Mouse (Mus musculus) limb, embryonic 15.5 days (tissue): ENCODE results near the gene Parp1. TPM values are rescaled to one million over a fixed set of nuclear protein-coding genes. Genes with fewer than 3 reads are reported as not detected.
A peak's percentile ranks its signal among the peaks of the same experiment; 100 is the strongest.
"Not testable (repeated sequence)": the region's sequence is repeated elsewhere in the genome, so short reads cannot be mapped to it uniquely, and the experiment has no call there.

Experiments
- ATAC-seq: fragments of 200-750 bp; cut with Nextera tagmentation; 2 replicates; pipeline ENCODE4 v1.8.0; 2017; ENCODE audit warnings: low read depth, moderate TSS enrichment; ENCODE audit not compliant: insufficient number of reproducible peaks, low FRiP score, low TSS enrichment
- H3K27ac ChIP-seq: fragments of 300-500 bp; sonication (generic); 2 replicates; pipeline ENCODE4 v1.5.1; 2015; ENCODE audit warnings: moderate library complexity, mild to moderate bottlenecking, inconsistent platforms
- H3K27me3 ChIP-seq: fragments of 300-500 bp; sonication (generic); 2 replicates; pipeline ENCODE4 v1.6.1; 2015; ENCODE audit warnings: inconsistent platforms
- H3K36me3 ChIP-seq: fragments of 300-500 bp; sonication (generic); 2 replicates; pipeline ENCODE4 v1.6.1; 2015; ENCODE audit warnings: inconsistent platforms
- H3K4me1 ChIP-seq: fragments of 300-500 bp; sonication (generic); 2 replicates; pipeline ENCODE4 v1.6.1; 2015; ENCODE audit warnings: inconsistent platforms
- H3K4me2 ChIP-seq: fragments of 300-500 bp; sonication (generic); 2 replicates; pipeline ENCODE4 v1.6.1; 2015; ENCODE audit warnings: mild to moderate bottlenecking, inconsistent platforms
- H3K4me3 ChIP-seq: fragments of 300-500 bp; sonication (generic); 2 replicates; pipeline ENCODE4 v1.5.1; 2015; ENCODE audit warnings: mild to moderate bottlenecking, inconsistent platforms
- H3K9ac ChIP-seq: fragments of 300-500 bp; sonication (generic); 2 replicates; pipeline ENCODE4 v1.6.1; 2015; ENCODE audit warnings: inconsistent platforms
- H3K9me3 ChIP-seq: fragments of 300-500 bp; sonication (generic); 2 replicates; pipeline ENCODE4 v1.6.1; 2016; ENCODE audit warnings: inconsistent platforms
- WGBS: fragments of 180-500 bp; shearing (Covaris S2); methylation state at CpG from one replicate; pipeline ENCODE4 v1.1.7; 2015; 5-methylcytosine and 5-hydroxymethylcytosine counted together
- polyA plus RNA-seq: library from polyadenylated mRNA; unstranded; fragments of >200 nt; fragmentation: Nextera tagmentation; extraction: Ambion mirVana; gene quantifications from 2 replicates; pipeline ENCODE4 v1.2.1, GENCODE M21; 2015

Gene Parp1
- polyA plus RNA-seq, 1 experiment from 2014 or later: 99.9 TPM

- no peak for ATAC-seq
- Histone ChIP-seq H3K36me3 (0 out of 2 replicates have a peak, but pooled peaks cover 3% of the 10 kb centered on the region), H3K27ac (no peak overlapping the region), H3K4me2 (no peak overlapping the region), H3K9ac (no peak overlapping the region), H3K27me3 (no peaks in the 10 kb centered on the region), H3K4me3 (no peak overlapping the region), H3K9me3 (no peaks in the 10 kb centered on the region), H3K4me1 (peaks cover 19% of the 10 kb centered on the region)
- WGBS: 72% methylated on average over 4 of the region's 4 CpGs
Observed at GRCm38 (mm10) chr1:180567761-180568160, 963 bp upstream of the Parp1 start.

DNA sequence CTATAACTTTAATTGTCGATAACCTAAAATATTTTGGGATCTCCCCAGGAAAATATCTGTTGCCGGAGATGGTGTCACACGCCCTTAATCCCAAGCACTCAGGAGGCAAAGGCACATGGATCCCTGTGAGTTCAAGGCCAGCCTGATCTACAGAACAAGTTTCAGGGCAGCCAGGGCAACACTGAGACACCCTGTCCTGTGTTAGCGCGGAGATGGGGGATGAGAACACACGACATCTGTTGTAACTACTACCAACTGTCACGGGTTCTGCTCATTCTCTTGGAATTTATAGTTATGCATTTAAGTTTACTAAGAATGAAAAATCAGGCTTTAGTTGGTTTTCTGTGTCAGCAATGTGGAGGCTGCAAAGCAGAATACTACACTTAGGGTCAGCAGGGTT is 476 bp upstream of the Parp1 start:
- no peaks in the 10 kb centered on the region for H3K27me3 ChIP-seq
- peak overlapping the region; percentile 94 for H3K27ac ChIP-seq
- peaks cover 8% of the 10 kb centered on the region for H3K36me3 ChIP-seq
- H3K4me2 ChIP-seq: peak overlapping the region; percentile 64
- H3K4me3 ChIP-seq: peak overlapping the region; percentile 93
- H3K4me1 ChIP-seq: peaks cover 19% of the 10 kb centered on the region
- 0 out of 2 replicates have a peak overlapping the region, but pooled peaks have one; percentile 18 for H3K9ac ChIP-seq
- ATAC-seq: no peak
- 31% methylated on average over 7 of the region's 7 CpGs for WGBS
- H3K9me3 ChIP-seq: no peaks in the 10 kb centered on the region

DNA sequence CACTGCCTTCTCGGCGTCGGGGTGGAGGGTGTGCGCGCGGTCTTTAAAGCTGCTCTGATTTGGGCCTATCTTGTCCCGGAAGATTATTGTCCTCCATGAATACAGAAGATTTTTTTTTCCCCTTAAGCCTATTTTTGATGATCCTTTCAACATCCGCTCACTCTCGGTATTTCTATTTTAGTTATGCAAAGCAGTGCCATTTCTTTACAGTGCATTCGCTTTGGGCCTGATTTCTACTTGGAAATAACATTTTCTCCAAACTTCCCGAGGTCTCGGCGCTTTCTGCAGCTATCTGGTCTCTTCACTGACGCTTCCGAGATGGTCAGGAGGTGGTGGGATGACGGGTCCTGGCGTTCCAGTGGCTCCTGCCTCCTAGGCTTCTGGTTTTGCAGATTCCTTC is 729 bp downstream of the Parp1 start:
- H3K36me3 ChIP-seq: peaks cover 18% of the 10 kb centered on the region
- H3K4me3 ChIP-seq: peak overlapping the region; percentile 93
- peaks cover 19% of the 10 kb centered on the region for H3K4me1 ChIP-seq
- H3K4me2 ChIP-seq: peak overlapping the region; percentile 64
- no peaks in the 10 kb centered on the region for H3K27me3 ChIP-seq
- H3K27ac ChIP-seq: peak overlapping the region; percentile 94
- peak overlapping the region; percentile 71 for H3K9ac ChIP-seq
- H3K9me3 ChIP-seq: no peaks in the 10 kb centered on the region
- no peak for ATAC-seq
- WGBS: under 1% methylated on average over 17 of the region's 17 CpGs

DNA sequence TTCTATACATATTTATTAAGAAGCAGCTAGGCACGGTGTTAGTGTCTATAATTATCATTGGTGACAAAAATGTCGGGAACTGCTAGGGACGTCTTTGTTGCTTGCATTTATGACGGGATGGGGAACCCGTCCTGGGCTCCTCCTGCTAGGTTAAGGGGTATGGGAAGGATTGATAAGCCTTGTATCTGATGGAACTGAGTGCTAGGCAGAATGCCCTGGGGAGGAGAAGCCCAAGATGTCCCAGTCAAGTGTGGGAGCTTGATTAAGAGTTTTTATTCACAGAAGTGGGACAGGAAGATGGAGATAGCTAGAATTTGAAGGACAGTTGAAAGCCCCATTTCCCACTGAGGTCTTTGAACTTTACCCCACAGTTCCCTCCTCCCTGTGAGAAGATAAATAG is 1.5 kb downstream of the Parp1 start:
- Histone ChIP-seq H3K4me2 (peak overlapping the region; percentile 64), H3K9me3 (no peaks in the 10 kb centered on the region), H3K4me1 (peaks cover 19% of the 10 kb centered on the region), H3K36me3 (peaks cover 18% of the 10 kb centered on the region), H3K4me3 (peak overlapping the region; percentile 93), H3K9ac (0 out of 2 replicates have a peak overlapping the region, but pooled peaks have one; percentile 71), H3K27me3 (no peaks in the 10 kb centered on the region), H3K27ac (no peak overlapping the region)
- WGBS: 12% methylated on average over 5 of the region's 5 CpGs
- ATAC-seq: no peak

DNA sequence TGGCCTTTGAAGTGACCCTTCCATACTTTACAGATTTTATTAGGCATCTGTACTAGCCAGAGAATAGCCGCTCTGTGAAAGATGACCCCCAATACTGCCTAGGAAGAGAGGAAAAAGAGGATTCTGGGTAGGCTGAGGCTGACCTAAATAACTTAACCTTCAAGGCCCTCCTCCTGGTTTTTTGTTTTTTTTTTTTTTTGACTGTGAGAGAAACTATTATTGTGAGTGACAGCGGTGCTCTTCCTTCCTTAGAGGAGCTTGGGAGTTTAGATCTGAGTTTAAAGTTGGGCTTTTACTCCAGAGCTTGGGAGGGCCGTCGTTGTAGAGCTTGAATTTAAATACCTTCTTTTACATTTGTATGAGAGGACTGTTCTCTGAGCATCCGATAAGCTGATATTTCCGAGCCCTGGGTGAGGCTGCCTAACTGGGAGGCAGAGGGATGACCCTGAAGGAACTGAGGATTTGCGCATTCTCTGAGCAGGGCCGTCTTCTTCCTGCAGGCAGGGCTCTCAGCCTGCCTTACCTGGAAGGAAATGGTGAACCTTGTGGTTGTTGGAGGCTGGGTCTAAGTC is 2.4 kb downstream of the Parp1 start:
- H3K9ac ChIP-seq: no peak overlapping the region
- no peaks in the 10 kb centered on the region for H3K9me3 ChIP-seq
- H3K36me3 ChIP-seq: peaks cover 24% of the 10 kb centered on the region
- 72% methylated on average over 8 of the region's 8 CpGs for WGBS
- H3K4me1 ChIP-seq: peaks cover 19% of the 10 kb centered on the region
- H3K4me2 ChIP-seq: no peak overlapping the region
- ATAC-seq: no peak
- H3K27me3 ChIP-seq: no peaks in the 10 kb centered on the region
- H3K4me3 ChIP-seq: no peak overlapping the region; the same call in 1 of the 2 replicates
- H3K27ac ChIP-seq: no peak overlapping the region

DNA sequence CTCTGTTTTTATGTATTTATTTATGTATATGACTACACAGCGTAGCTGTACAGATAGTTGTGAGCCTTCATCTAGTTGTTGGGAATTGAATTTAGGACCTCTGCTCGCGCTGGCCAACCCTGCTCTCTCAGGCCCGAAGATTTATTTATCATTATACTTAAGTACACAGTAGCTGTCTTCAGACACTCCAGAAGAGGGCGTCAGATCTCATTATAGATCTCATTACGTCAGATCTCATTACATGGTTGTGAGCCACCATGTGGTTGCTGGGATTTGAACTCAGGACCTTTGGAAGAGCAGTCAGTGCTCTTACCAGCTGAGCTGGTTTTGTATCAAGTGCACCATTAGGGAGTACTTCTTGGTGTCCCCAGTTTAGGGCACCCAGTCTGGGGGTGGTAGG is 3.0 kb downstream of the Parp1 start:
- H3K36me3 ChIP-seq: peaks cover 30% of the 10 kb centered on the region
- not testable (repeated sequence) for ATAC-seq
- 85% methylated on average over 6 of the region's 6 CpGs for WGBS

DNA sequence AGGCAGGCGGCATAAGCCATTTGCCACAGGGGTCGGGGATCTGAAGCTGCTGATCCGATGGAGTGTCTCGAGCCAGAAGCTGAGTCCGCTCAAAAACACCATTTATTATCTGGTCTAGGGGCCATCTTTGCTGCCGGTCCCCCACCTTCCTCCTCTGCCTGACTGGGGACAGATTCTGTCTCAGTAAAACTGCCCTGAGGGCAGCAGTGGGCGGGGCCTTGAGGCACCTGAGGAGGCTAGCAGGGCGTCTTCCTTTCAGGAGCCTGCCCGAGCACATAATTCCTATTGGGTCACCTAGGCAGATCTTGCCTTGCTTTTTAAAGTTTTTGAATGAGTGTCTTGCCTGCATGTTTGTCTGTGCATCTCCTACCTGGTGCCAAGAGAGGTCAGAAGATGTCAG is 3.4 kb downstream of the Parp1 start:
- Histone ChIP-seq H3K9ac (no peak overlapping the region), H3K27ac (no peak overlapping the region), H3K27me3 (no peaks in the 10 kb centered on the region), H3K4me2 (no peak overlapping the region), H3K4me3 (no peak overlapping the region), H3K36me3 (peaks cover 34% of the 10 kb centered on the region), H3K9me3 (no peaks in the 10 kb centered on the region), H3K4me1 (peaks cover 19% of the 10 kb centered on the region)
- no peak for ATAC-seq
- 88% methylated on average over 9 of the region's 9 CpGs for WGBS

More for the DNA sequence above, 3.0 kb downstream of the Parp1 start:
- peaks cover 19% of the 10 kb centered on the region for H3K4me1 ChIP-seq
- not testable (repeated sequence) for H3K9ac ChIP-seq, H3K9me3 ChIP-seq, H3K4me3 ChIP-seq, H3K27me3 ChIP-seq, H3K4me2 ChIP-seq, H3K27ac ChIP-seq

GRCm38 (mm10) chr1:180576524-180576923 is 7.8 kb downstream of the Parp1 start:
- Histone ChIP-seq H3K36me3 (peaks cover 75% of the 10 kb centered on the region), H3K27me3 (no peaks in the 10 kb centered on the region), H3K27ac (no peak overlapping the region), H3K9me3 (no peaks in the 10 kb centered on the region), H3K4me2 (no peak overlapping the region), H3K9ac (no peak overlapping the region), H3K4me3 (no peak overlapping the region), H3K4me1 (no peaks in the 10 kb centered on the region)
- ATAC-seq: no peak
- WGBS: 76% methylated on average over 3 of the region's 3 CpGs

DNA sequence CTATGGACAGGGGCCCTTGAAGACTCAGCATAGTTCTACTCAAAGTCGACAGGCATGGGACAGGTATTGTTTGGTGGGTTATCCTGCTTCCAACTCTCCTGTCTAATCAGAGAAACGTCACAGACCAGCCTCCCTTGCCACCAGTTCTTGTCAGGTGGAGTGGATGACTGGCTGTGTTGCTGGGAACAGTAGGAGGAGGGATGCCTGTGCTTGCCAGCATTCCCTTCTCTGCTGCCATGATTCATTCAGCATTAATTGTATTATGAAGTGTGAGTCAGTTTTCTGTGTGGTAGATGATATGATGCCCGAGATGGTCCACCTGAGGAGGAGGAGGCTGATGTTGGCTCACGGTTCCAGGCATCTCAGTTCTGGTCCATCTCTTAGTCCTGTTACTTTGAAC is 9.1 kb downstream of the Parp1 start:
- Histone ChIP-seq H3K27ac (no peak overlapping the region), H3K4me3 (no peak overlapping the region), H3K36me3 (peaks cover 86% of the 10 kb centered on the region), H3K4me1 (no peaks in the 10 kb centered on the region), H3K27me3 (no peaks in the 10 kb centered on the region), H3K9me3 (no peaks in the 10 kb centered on the region), H3K4me2 (no peak overlapping the region), H3K9ac (no peak overlapping the region)
- no peak for ATAC-seq
- 86% methylated on average over 4 of the region's 4 CpGs for WGBS

- no peak for ATAC-seq
- no peak overlapping the region for H3K27ac ChIP-seq
- WGBS: 92% methylated on average over 17 of the region's 17 CpGs
Observed at GRCm38 (mm10) chr1:180587792-180588442, 19.2 kb downstream of the Parp1 start.

GRCm38 (mm10) chr1:180600578-180600977 is 31.9 kb downstream of the Parp1 start:
- H3K4me1 ChIP-seq: no peaks in the 10 kb centered on the region
- ATAC-seq: no peak
- no peak overlapping the region for H3K27ac ChIP-seq
- H3K4me3 ChIP-seq: no peak overlapping the region
- no peaks in the 10 kb centered on the region for H3K9me3 ChIP-seq
- no peaks in the 10 kb centered on the region for H3K27me3 ChIP-seq
- H3K4me2 ChIP-seq: no peak overlapping the region
- H3K36me3 ChIP-seq: peaks cover 87% of the 10 kb centered on the region
- H3K9ac ChIP-seq: no peak overlapping the region
- 87% methylated on average over 6 of the region's 6 CpGs for WGBS

More at GRCm38 (mm10) chr1:180587792-180588442, 19.2 kb downstream of the Parp1 start:
- Histone ChIP-seq H3K4me1 (no peaks in the 10 kb centered on the region), H3K9me3 (no peaks in the 10 kb centered on the region), H3K36me3 (peaks cover 98% of the 10 kb centered on the region), H3K27me3 (no peaks in the 10 kb centered on the region), H3K4me3 (no peak overlapping the region), H3K9ac (no peak overlapping the region), H3K4me2 (no peak overlapping the region)

DNA sequence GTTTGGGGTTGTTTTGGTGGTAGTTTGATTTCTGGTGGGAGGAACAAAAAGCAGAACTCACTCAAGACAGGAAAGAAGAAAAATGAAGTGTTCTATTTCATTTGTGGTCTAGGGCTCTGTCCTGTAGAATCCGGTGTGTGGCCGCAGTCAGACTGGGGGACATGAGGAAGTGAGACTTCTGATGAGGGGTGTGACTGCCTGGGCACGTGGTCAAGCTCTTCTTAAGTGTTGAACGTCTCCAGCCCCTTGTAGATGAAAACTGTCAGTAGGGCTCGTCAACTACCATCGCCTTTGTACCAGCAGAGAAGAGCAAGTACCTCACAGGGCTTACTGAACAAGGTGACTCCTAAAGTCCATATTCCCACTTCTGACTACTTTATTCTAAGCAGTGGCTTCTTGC is 33.1 kb downstream of the Parp1 start:
- H3K9me3 ChIP-seq: no peaks in the 10 kb centered on the region
- no peak for ATAC-seq
- no peaks in the 10 kb centered on the region for H3K27me3 ChIP-seq
- H3K4me3 ChIP-seq: no peak overlapping the region
- no peaks in the 10 kb centered on the region for H3K4me1 ChIP-seq
- H3K9ac ChIP-seq: no peak overlapping the region
- H3K36me3 ChIP-seq: peaks cover 75% of the 10 kb centered on the region
- H3K27ac ChIP-seq: no peak overlapping the region
- H3K4me2 ChIP-seq: no peak overlapping the region
- 89% methylated on average over 6 of the region's 6 CpGs for WGBS
